Mouse (Mus musculus): Measurements from ENCODE around the gene Eprs.

The Eprs gene

GRCm38 (mm10) chr1:185363526-185364182, 810 bp downstream of the Eprs start:
- peak; percentile 23 for DNase-seq

DNA sequence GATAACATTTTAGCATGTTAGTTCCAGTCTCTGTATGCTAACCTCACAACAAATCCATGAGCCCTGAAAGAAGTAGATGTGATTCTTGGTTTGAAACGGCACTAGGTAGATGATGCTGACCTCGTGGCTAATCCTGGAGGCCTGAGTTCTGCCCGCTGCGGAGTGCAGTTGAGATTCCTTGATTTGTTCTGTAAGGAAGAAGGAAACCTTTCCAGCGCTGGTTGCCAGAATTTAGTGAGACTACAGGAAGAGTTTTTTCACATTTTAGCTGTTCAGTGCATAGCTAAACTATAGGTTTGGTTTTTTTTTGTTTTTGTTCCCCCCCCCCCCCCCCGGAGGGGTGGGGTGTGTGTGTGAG, 1.3 kb downstream of the Eprs start:
- DNase-seq: no peak

DNA sequence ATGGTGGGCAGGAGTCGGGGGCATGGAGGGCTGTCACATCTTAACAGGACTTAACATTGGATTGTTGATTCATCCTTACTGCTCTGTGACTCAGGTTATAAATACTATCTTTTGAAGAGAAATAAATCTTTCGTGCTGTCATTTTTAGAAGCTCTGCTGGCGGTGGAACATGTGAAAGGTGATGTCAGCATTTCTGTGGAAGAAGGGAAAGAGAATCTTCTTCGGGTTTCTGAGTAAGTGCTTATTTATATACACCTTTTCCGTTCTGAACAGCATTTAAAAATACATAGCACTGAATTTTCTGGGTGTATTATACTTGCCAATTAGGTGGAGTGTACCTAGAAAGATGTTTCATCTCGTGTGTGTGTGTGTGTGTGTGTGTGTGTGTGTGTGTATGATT, 4.5 kb downstream of the Eprs start:
- DNase-seq: no peak

DNA sequence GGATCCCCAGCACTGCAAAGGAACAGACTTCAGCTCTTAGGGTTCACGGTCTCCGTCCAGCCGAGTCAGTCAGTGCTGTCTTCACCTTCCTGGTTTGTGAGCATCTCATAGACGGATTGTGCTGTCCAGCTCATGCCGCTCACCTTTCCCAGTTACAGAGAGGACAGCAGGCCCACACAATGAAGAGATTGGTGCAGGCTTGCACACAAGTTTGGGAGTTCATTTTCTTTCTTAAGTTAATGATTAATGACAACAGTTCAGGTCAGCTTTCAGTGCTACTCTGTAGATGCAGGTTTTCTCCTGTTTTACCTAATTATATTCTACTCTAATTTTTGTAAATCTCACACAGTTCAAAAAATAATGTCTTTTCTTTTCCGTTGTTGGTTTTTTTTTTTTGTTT, 7.1 kb downstream of the Eprs start:
- no peak for DNase-seq

GRCm38 (mm10) chr1:185376390-185376789, 13.5 kb downstream of the Eprs start:
- DNase-seq: no peak

DNA sequence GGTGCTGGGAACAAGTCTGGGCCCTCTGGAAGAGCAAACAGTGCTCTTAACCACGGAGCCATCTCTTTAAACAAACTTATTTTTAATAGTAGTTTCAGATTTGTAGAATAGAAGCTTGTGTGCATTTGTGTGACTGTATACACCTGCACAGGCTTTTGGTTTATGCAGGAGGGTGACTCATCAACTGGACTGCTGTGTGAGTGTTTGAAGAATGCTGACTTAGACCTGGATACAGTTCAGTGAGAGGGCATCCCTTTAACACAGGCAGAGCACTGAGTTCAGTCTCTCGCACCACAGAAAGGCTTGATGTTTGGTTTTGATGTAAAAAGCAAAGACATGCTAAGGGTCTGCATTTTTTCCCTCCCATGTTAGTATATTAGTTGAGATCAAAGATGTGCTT, 14.6 kb downstream of the Eprs start:
- DNase-seq: no peak

DNA sequence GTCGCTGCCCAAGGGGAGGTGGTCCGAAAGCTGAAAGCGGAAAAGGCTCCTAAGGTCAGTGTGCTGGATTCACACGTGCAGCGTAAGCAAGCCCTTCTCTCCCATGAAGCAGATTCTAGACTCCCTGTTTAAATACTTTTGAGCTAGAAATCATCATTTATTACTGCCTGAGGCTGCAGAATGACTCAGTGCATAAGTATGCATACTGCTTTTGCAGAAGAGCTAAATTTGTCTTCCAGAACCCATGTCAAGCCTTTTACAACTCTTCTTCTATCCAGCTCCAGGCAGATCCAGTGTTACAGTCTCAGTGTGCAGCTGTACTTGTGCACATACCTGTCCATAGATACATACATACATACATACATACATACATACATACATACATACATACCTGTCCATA, 38.8 kb downstream of the Eprs start:
- no peak for DNase-seq

- DNase-seq: peak; percentile 28
These were observed 41.2 kb downstream of the Eprs start for GRCm38 (mm10) chr1:185404021-185404420.

GRCm38 (mm10) chr1:185405921-185406320, 43.1 kb downstream of the Eprs start:
- no peak for DNase-seq

DNA sequence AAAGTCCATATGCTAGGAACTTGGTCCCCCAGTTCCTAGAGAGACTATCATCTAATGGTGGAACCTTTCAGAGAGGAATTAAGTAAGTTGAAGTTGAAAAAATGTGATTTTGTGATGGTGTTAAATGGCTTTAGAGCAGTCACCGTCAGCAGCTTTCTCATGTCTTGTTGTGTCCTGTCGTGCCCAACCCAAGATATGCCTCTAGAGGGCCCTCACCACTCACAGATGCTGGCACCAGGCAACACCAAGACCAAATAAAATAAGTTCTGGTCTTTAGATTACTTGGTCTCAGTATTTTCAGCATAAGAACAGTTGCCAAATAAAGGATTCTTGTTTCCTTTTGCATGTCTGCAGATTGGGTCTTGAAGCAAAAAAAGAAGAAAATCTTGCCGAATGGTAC, 47.0 kb downstream of the Eprs start:
- DNase-seq: no peak

DNA sequence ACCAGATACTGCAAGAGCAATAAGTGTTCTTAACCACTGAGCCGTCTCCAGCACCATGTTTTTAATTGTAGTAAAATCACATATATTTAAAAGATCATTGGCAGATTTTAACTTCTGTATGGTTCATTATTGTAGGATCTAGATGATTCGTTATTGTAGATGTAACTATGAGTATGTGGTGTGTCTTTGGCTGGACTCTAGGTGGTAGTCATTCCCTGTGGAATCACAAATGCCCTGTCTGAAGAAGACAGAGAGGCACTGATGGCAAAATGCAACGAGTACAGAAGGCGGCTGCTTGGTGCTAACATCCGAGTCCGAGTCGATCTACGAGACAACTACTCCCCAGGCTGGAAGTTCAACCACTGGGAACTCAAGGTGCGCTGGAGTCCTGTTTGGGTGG, 55.2 kb downstream of the Eprs start:
- no peak for DNase-seq

DNA sequence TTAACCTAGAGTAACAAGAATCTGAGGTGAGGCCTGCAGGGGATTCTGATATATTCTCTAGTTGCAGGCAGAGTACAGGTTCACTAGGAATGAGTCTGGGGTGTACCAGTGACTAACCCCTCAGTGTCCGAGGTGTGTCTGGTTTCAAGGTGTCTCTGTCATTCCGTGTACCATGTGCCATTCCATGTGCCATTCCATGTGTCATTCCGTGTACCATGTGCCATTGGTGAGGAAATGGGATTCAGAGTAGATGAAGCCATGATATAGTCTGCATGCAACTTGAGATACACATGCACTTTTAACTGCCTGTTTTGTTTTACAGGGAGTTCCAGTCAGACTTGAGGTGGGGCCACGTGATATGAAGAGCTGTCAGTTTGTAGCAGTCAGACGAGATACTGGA, 57.0 kb downstream of the Eprs start:
- DNase-seq: no peak

GRCm38 (mm10) chr1:185420776-185421175, 57.9 kb downstream of the Eprs start:
- no peak for DNase-seq

DNA sequence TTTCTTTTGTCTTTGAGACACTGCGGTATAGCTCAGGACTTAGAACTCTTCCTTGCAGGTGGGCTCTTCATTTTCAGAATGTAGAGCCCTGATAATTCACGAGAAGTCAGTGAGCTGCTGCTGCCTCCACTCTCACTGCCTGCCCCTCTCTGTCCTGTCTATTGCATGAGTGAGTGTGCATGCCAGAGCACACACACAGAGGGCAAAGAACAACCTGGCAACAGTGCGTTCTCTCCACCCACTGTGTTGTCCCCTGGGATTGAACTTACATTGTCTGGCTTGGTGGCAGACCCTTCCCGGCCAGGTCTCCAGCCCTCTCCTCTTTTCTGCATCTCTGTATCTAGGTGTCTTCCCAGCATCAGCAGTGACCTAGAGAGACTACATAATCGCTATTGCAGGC, 63.7 kb downstream of the Eprs start:
- DNase-seq: no peak

DNA sequence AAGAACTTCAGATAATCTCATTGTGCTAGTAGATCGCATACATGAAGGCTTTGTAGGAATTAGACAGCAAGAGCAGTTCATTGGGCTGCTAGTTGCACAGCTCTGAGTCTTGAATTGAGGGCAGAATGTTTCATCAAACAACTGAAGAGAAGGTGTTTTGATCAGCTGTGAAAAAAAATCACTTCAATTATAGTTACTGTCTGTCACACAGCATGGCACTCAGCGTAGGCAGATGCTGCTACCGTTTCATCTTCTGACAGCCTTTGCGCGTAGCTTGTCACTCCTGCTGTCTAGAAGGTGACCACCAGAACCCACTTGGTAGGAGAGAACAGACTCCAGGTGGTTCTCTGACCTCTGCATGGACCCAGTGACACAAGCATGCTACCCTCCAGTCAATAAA, 67.6 kb downstream of the Eprs start:
- DNase-seq: no peak

DNA sequence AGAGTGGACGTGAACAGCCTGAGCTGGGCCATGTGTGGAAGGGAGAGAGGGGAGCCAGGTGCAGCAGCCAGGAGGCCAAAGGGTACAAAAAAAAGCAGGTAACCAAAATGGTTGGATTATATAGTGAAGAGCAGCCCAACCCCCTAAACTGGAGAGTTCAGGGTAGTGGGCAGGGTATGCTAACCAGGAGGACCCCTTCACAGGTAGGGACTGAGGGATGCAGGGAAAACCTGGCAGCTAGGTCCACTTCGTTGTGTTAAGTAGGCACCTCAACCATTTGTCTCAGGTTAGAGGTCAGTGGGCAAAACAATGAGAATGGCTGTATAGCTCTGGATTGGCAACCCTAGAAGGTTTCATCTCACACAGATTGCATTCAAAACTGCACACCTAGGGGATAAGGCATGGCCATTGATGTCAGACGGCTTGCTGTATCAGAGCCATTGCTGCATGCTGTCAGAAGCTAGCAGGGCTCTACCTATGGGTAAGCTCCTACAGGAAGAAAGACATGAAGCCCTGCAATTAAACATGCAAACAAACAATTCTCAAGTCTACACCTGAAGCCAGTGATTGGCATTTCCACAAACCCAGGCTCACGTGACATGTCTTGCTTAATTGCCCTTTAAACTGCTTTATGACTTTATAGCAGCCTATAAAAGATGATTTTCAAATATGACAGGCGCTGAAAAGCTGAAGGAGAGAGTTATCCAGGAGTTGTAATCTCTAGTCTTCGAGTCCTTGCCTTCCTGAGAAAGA, 68.6 kb downstream of the Eprs start:
- no peak for DNase-seq

GRCm38 (mm10) chr1:185431998-185432317, 69.1 kb downstream of the Eprs start:
- no peak for DNase-seq

- no peak for DNase-seq
These were observed 70.3 kb downstream of the Eprs start for GRCm38 (mm10) chr1:185433112-185433511.

DNA sequence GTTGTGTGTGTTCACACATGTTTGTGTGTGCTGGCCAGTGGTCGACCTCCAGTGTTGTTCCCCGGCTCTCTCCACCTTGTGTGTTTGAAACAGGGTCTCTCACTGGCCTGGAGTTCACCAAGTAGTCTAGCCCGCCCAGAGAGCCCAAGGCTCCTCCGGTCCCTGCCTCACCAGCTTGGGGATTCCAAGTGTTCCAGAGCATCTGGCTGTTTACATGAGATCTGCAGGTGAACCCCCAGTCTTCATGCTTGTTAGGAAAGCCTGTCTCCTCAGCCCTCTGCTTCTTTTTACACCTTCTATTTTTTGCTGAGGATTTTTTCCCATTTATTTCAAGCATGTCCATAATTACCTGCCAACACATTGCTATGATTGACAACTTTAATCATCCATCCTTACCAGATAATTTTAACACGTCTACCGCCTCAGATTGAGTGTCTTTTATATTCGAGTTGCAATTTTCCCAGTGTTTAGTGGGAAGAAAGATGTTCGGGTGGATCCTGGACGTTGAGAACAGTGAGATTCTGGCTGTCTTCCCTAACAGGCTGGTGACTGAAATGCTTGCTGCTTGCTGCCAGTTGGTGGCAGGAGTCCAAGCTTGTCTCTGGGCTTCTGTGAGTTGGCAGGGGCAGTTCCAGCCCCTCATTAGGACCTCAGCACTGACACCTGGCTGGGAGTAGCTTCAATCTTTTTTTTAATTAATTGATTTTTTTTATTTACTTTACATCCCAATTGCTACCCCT, 76.2 kb downstream of the Eprs start:
- DNase-seq: peak; percentile 83

GRCm38 (mm10) chr1:185441703-185442472, 79.0 kb downstream of the Eprs start:
- peak; percentile 26 for DNase-seq

DNA sequence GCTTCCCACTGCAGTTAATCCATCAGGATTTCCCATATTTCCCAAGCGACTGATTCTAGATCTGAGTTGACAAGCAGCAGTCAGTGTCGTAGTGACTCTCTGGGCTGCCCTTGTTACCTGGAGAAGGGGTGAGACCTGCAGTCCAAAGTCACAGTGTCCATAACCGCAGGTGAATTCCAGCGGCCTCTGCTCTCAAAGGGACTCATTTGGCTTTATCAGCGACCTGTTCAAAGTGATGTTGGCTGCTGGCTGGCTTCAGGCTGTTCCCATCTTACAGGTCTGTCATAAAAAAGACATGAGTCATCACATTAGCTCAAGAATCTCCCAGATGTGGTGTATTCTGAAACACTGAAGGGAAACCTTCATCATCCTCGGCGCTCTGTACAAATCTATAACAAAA, 86.1 kb downstream of the Eprs start:
- DNase-seq: no peak

- no peak for DNase-seq
These were observed 86.9 kb downstream of the Eprs start for GRCm38 (mm10) chr1:185449727-185450126.

GRCm38 (mm10) chr1:185451077-185451476, 88.2 kb downstream of the Eprs start:
- no peak for DNase-seq

- no peak for DNase-seq
These were observed 88.7 kb downstream of the Eprs start for GRCm38 (mm10) chr1:185451495-185451894.
